Mouse (Mus musculus): Measurements from ENCODE around the gene Nrcam.

DNA sequence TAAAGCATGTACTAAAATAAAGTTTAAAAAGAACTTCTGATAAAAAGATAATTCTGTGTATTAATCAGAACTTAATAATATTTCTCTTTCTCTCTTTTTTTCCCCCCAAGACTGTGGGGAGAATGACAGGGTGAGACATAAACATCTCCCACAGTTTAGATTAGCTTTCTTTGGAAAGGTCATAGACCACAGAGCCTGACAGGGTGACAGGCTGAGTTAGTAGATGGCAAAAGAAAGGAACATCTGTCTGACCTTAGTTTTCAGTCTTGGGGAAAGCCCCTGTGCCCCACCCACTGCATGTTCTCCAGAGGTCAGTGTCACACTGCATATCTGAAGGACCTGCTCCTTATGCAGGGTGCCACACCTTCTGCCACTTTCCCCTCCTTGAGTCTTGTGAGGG, 222.9 kb downstream of the Nrcam start:
- TF ChIP-seq POLR2A (IDR thresholded peaks at IDR 0.05; ENCODE audit: low read depth, low read length) (no peak), CTCF (IDR thresholded peaks at IDR 0.05; ENCODE audit: extremely low read depth, insufficient read depth, insufficient read length, insufficient replicate concordance) (no peak)

Measured in spleen, adult 2 months (tissue).